Mouse (Mus musculus): ENCODE results near the gene Fcer1g.
"Not testable (repeated sequence)": the region's sequence is repeated elsewhere in the genome, so short reads cannot be mapped to it uniquely, and the experiment has no call there.

Gene Fcer1g

GRCm38 (mm10) chr1:171241952-171242351 lies 7.8 kb upstream of the Fcer1g start:
- not testable (repeated sequence) for DNase-seq

DNA sequence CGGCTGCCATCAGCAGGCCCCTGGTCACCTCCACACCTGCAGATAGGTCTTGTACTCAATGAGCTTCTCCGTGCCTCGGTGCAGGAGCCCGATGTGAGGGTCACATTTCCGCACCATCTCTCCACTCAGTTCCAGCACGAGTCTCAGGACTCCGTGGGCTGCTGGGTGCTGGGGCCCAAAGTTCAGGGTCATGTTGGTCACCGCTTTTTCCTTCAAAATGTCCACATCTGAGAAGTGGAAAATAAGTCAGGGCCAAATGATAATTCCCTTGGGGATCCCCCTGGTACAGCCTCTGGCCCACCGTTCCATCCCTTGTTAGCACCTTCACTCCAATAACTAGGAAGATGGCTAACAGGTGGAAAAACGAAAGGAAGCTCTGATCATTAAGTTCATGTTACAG lies 6.7 kb upstream of the Fcer1g start:
- DNase-seq = no peak

DNA sequence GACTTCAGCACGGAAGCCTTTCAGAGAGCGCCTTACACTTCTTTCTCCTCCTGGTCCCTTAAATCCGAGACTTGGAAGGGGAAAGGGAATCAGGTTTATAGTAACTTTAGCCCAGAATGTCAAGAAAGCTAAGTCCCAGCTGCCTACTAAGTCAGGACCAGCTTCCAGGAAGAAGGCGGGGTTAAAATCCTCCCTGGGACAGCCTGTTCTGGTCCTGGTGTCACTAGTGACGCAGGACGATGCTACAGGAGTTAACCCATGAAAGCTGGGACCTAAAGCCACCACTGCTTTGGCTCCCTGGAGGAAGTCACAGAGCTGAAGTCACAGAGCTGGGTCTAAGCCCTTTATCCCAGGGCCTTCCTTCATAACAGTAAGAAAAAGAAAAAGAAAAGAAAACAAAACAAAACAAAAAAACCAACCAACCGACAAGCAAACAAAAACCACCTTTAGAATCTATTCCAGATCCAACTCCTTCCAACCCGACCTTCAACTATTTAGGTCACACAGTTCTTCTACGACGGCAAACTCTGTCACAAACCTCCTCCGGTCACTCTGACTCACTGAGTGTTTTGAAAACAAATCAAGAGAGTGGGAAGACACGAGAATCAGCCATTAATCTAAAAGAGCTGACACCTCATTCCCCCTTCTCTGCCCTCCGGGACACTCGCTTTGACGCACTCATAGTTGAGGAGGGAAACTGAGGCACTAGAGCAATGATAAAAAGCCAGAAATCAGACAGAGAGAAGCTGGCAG lies 6.0 kb upstream of the Fcer1g start:
- peak; percentile 61 to 80 for DNase-seq

DNA sequence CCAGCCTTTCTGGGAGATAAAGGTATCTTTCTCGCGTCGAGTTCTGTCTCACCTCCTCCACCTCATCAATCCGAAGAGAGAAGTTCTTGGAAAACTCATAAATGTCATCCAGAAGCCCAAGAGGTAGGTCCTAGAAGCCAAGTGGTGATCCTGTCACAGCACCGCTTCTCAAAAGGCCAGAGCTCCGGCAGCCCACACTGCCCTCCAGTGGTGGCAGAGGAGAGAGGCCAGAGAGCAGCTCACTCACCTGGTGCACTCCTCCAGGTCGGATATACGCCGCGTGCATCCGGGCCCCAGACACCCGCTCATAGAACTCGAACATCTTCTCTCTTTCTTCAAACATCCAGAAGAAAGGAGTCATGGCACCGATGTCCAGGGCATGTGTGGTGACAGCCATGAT lies 4.3 kb upstream of the Fcer1g start:
- DNase-seq = peak; percentile 75 to 80

- DNase-seq = peak in 1 of 2 experiments; percentile 33
Measured at GRCm38 (mm10) chr1:171237438-171237837, 3.3 kb upstream of the Fcer1g start.

DNA sequence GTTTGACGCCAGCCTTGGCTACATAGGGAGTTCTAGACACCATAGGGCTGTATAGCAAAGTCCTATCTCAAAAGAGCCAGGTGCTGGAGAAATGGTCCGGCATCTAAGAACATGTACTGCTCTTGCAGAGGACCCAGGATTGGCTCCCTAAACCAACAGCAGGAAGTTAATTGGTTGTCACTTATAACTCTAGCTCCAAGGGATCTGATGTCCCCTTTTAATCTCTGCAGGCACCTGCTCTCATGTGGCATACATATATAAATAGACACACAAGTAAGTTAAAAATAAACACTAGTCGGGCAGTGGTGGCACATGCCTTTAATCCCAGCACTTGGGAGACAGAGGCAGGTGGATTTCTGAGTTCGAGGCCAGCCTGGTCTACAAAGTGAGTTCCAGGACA lies 1.6 kb upstream of the Fcer1g start:
- DNase-seq = no peak

DNA sequence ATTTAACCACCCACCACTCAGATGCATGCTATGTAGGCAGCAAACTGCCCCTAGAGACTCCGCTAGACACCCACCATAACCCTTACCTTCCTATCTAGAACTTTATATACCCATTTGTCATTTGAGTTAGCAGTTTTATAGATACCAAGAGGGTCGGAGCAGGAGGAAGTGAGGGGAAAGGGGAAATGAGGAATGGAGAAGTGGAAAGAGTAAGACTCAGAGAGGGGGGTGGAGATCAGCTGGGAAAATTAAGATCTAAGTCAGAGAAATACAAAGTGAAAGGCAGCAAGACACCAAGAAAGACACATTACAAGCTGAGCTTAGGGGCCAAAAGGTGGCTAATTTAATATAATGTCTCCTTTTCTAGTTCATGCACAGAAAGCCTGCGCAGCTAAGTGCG lies 373 bp upstream of the Fcer1g start:
- DNase-seq = no peak

DNA sequence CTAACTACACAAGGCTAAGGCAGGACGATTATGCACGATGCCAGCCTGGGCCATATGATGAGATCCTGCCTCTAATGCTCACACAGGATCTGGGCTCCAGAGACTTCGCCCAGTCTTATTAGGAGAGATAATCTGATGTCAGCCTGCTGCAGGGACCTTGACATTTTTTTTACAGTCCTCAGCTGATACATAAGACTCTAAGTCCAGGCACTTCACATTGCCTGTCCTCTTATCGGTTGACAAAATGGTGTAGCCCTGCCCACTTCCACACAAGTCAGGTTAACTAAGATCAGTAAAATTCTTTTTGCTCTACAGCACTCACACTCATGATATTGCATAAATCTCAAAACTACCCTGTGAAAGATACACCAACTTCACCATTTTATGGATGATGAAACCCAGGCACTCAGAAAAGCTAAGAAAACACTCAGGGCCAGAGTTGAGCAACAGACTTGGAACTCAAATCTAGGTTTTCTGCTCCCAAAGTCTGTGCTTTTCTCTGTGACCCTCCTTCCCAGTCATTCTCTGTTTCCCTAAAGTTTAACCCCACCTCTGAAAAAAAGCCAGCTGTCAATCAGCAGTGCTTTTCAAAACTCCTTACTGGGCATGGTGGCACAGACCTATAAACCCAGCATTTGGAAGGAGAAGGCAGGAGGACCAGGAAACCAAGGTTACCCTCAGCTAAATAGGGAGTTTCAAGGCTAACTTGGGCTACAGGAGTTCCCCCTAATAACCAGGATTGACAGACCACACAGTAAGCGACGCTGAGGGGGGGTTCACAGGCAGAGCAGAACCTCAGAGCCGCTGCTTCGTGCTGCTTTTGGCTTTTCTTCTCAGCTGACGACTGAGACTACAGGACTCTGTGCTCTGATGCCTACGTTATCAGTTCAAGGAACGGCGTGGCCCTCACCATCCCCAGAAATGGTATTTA lies 1.1 kb downstream of the Fcer1g start:
- DNase-seq = no peak

DNA sequence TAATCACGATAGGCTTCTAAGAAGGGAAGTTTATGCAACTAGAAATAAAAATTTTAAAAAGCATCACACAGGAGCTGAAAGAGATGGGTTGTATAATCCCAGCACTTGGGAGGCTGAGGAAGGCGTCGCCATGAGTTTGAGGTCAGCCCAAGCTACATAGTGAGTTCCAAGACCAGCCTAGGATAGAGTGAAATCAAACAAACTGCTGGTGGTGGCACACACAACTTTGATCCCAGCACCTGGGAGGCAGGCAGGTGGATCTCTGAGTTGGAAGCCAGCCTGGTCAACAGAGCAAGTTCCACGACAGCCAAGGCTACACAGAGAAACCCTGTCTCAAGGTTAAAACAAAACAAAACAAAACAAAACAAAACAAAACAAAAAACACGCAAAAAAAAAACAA lies 1.8 kb downstream of the Fcer1g start:
- DNase-seq = no peak

- DNase-seq = no peak
Measured at GRCm38 (mm10) chr1:171231844-171232243, 2.3 kb downstream of the Fcer1g start.

DNA sequence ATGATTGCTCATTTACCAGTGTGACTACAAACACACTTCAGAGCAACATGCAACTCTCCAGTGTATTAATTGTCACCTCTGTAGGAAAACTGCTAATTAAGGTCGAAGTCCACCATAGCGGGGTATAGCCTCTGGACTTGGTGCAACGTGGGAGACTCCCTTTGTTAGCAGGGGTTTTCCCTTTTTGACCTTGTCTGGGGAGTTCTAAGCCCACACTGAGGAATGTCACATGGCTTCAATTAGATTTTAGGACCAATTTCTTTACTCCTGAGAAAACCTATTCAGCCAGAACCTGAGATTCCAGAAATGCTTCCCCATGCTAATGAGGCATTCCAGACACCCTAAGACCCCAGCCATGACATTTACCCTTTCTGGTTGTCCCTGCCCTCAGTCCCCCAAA lies 4.0 kb downstream of the Fcer1g start:
- no peak for DNase-seq

GRCm38 (mm10) chr1:171229750-171230149 lies 4.4 kb downstream of the Fcer1g start:
- DNase-seq = no peak

DNA sequence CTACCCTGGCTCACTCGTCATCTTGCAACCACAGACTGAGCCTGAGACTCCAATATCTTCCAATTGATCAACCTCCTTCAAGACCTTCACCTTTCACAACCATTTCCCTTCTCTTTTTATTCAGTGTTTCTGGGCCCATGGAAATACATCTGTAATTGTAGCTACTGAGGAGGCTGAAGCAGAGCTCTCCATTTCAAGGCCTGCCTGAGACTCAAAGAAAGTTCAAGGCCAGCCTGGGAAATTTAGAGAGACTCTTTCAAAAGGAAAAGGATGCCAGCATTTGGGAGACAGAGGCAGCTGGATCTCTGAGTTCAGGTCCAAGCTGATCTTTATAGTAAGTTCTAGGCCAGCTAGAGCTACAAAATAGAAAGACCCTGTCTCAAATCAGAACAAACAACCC lies 6.3 kb downstream of the Fcer1g start:
- DNase-seq = no peak

DNA sequence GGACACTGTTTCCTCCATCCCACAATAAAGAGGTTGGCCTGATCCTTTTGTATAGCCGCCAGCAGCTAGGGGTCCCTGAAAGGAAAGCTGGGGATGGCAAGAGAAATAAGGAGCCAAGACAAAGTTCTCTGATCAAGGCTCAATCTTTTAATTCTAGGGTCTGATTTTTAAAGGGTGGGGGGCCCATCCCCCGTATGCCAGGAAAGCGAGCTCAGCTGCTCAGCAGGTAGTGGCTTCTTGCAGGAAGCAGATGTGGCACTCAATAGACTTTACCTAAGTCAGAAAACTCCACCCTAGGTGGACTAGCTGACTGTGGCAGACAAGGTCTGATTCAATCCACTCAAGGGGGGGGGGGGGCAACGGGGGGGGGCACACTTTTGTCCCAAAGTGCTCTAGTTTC lies 7.4 kb downstream of the Fcer1g start:
- peak in 1 of 2 experiments; percentile 21 for DNase-seq

DNA sequence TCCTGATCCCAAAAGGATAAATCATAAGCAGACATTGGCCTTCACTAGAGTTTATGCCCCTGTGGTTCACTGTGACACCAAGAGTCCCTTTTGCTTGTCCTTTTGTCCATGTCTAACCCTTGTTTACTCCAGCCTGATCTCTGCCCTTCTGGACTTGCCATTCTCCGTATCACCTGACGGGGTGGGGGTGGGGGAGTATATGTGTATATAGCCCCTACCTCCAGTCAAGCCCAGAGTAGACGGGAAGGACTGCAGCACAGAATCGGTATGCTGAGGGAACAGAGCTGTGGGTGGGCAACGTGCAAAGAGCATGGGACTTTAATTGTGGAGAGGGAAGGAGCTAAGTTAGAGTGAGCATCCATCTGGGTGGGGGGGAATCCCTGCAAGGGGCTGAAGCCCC lies 9.3 kb downstream of the Fcer1g start, which contains the start of gene Apoa2:
Apoa2 (plus strand) TSS at position 198 of the 400 bp plus-strand sequence.
- DNase-seq = no peak

- peak; percentile 64 to 73 for DNase-seq
Measured at GRCm38 (mm10) chr1:171223796-171224195, 10.4 kb downstream of the Fcer1g start.

- DNase-seq = no peak
Measured at GRCm38 (mm10) chr1:171223168-171223567, 11.0 kb downstream of the Fcer1g start.

- DNase-seq = peak; percentile 94 to 99
Measured at GRCm38 (mm10) chr1:171222238-171223155, 11.7 kb downstream of the Fcer1g start, which contains the start of gene Tomm40l. Gene Tomm40l, minus strand, starts transcription at chr1:171222514.

DNA sequence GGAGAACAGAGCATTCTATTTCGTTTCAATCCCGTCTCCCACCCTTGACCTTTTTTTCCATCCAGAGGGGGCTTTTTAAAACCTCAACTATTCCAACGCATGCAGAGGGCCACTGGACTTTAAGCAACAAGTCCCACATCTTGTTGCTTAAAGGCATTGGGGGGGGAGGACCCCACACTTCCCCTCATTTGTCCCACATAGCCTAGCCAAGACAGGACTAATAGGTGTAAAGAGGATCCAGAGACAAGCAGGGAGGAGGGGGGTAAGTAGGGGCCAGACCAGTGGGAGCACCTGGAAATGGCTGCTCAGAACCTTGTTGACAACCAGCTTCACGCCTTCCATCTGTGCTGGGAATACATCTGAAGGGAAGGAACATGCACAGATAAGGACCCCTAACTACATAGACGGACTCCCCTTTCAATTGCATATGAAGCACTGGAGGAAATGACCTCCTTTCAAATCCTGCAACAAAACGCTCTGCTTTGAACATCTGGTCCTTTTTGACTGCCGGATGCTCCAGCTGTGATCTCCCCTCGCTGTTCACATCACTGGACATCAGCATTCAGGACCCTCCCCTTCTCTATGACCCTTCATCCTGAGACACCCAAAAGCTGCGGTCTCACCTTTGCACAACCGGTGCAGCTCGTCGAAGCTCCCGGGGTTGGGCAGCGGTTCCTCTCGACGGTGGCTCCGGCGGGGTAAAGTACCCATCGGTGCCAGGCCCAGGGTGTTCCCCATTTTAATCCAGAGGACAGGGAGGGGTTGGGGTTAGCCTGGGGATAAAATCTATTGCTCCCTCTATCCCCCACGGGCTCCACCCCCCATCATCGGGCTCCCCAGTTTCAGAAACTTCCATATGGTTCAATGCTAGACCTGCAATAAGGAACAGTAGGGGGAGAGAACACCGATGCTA lies 12.6 kb downstream of the Fcer1g start:
- DNase-seq = peak in 1 of 2 experiments; percentile 51

- DNase-seq = peak; percentile 88 to 93
Measured at GRCm38 (mm10) chr1:171220871-171221270, 13.3 kb downstream of the Fcer1g start.

DNA sequence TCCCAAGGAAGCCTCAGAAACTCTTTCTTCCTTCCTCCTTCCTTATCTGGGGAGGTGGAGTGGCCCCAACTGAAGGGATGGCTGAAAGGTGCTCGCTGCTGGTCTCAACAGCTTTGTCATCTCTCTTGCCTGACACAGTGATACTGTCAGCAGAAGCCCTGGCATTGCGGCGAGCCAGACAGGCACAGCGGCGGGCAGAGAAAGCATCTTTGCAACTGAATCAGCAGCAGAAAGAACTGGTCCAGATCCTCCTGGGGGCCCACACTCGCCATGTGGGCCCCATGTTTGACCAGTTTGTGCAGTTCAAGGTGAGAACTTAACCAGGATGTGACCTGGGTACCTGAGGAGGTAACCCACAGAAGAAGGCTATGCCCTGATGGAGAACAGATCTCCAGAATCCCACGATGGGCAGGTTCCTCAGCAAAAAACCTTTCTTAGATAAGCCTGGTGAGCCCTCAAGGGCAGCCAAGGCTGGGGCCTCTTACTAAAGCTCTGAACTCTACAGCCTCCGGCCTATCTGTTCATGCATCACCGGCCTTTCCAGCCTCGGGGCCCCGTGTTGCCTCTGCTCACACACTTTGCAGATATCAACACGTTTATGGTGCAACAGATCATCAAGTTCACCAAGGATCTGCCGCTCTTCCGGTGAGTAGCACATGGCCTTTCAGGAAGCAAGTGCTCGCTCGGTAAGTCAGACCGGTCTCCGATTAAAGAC lies 17.8 kb downstream of the Fcer1g start:
- no peak for DNase-seq
